Mouse (Mus musculus) layer of hippocampus, adult 9-10 months (tissue): ENCODE results near the gene P2ry14.
"Not testable (repeated sequence)": the region's sequence is repeated elsewhere in the genome, so short reads cannot be mapped to it uniquely, and the experiment has no call there.

Experiments
- DNase-seq: peaks from one replicate; pipeline ENCODE4 v3.0.0; 2022; ENCODE audit warnings: low spot score

Gene P2ry14

GRCm38 (mm10) chr3:59141507-59142305 is 11.7 kb downstream of the P2ry14 start:
- no peak for DNase-seq

- DNase-seq, result not testable (repeated sequence)
Observed at GRCm38 (mm10) chr3:59140941-59141340, 12.5 kb downstream of the P2ry14 start.

GRCm38 (mm10) chr3:59140115-59140514 is 13.3 kb downstream of the P2ry14 start:
- no peak for DNase-seq

- no peak for DNase-seq
Observed at GRCm38 (mm10) chr3:59139651-59140051, 13.8 kb downstream of the P2ry14 start.

- DNase-seq, result no peak
Observed at GRCm38 (mm10) chr3:59138946-59139468, 14.4 kb downstream of the P2ry14 start.

GRCm38 (mm10) chr3:59135911-59136653 is 17.3 kb downstream of the P2ry14 start:
- no peak for DNase-seq

- DNase-seq, result no peak
Observed at GRCm38 (mm10) chr3:59133189-59133588, 20.2 kb downstream of the P2ry14 start.

GRCm38 (mm10) chr3:59131966-59132365 is 21.5 kb downstream of the P2ry14 start:
- DNase-seq, result no peak

GRCm38 (mm10) chr3:59131081-59131480 is 22.3 kb downstream of the P2ry14 start:
- DNase-seq, result no peak

GRCm38 (mm10) chr3:59130431-59130830 is 23.0 kb downstream of the P2ry14 start:
- no peak for DNase-seq

- no peak for DNase-seq
Observed at GRCm38 (mm10) chr3:59129547-59129946, 23.9 kb downstream of the P2ry14 start.

GRCm38 (mm10) chr3:59128681-59129080 is 24.7 kb downstream of the P2ry14 start:
- DNase-seq, result no peak

GRCm38 (mm10) chr3:59125783-59126555 is 27.4 kb downstream of the P2ry14 start:
- no peak for DNase-seq

- DNase-seq, result no peak
Observed at GRCm38 (mm10) chr3:59125022-59125421, 28.4 kb downstream of the P2ry14 start.

- no peak for DNase-seq
Observed at GRCm38 (mm10) chr3:59121780-59122449, 31.5 kb downstream of the P2ry14 start.

- no peak for DNase-seq
Observed at GRCm38 (mm10) chr3:59121067-59121730, 32.2 kb downstream of the P2ry14 start.

- no peak for DNase-seq
Observed at GRCm38 (mm10) chr3:59113973-59114517, 39.4 kb downstream of the P2ry14 start.

GRCm38 (mm10) chr3:59113291-59113690 is 40.1 kb downstream of the P2ry14 start:
- not testable (repeated sequence) for DNase-seq

- no peak for DNase-seq
Observed at GRCm38 (mm10) chr3:59111944-59112343, 41.5 kb downstream of the P2ry14 start.

- not testable (repeated sequence) for DNase-seq
Observed at GRCm38 (mm10) chr3:59109834-59110233, 43.6 kb downstream of the P2ry14 start.

- DNase-seq, result no peak
Observed at GRCm38 (mm10) chr3:59107439-59107838, 46.0 kb downstream of the P2ry14 start.
